Mouse (Mus musculus) myocyte (in vitro differentiated cells): ENCODE measurements around the gene Brdt.

Experiments used
- E2F4 ChIP-seq: IDR thresholded peaks from one replicate; pipeline ENCODE4 v1.6.1; 2011; ENCODE audit warnings: mild to moderate bottlenecking, control low read depth, moderate library complexity; ENCODE audit not compliant: insufficient read depth
- MAX ChIP-seq: IDR thresholded peaks from one replicate; pipeline ENCODE4 v1.6.1; 2011; ENCODE audit warnings: low read depth, mild to moderate bottlenecking, control low read depth
- POLR2A ChIP-seq: IDR thresholded peaks from one replicate; pipeline ENCODE4 v1.6.1; 2011; ENCODE audit warnings: low read depth, mild to moderate bottlenecking, control low read depth, moderate library complexity; ENCODE audit not compliant: insufficient read length
- SRF ChIP-seq: IDR thresholded peaks from one replicate; pipeline ENCODE4 v1.6.1; 2011; ENCODE audit warnings: low read depth; ENCODE audit not compliant: control insufficient read depth, insufficient read length
- USF1 ChIP-seq: IDR thresholded peaks from one replicate; pipeline ENCODE4 v1.6.1; 2011; ENCODE audit warnings: low read depth, mild to moderate bottlenecking, control low read depth, moderate library complexity

- TF ChIP-seq POLR2A: no peak
- no peak for TF ChIP-seq SRF
- no peak for TF ChIP-seq MAX
- TF ChIP-seq USF1: no peak
- no peak for TF ChIP-seq E2F4
Observed at GRCm38 (mm10) chr5:107340404-107340803, 9.4 kb downstream of the Brdt start.
